Mouse (Mus musculus) retina, postnatal 7 days (tissue): Measurements from ENCODE around the gene Irf9.

Experiments used
- DNase-seq: peaks from one replicate; pipeline ENCODE4 v3.0.0-alpha.2; 2012; ENCODE audit warnings: low read depth, low spot score

Irf9 gene

GRCm38 (mm10) chr14:55603271-55603632 lies at the start of gene Irf9:
Gene Irf9 (plus strand): TSS chr14:55603571.
- DNase-seq: no peak

- no peak for DNase-seq
Measured at GRCm38 (mm10) chr14:55554635-55555034, 48.7 kb upstream of the Irf9 start.

GRCm38 (mm10) chr14:55555788-55556187 lies 47.6 kb upstream of the Irf9 start:
- DNase-seq: no peak

GRCm38 (mm10) chr14:55557003-55557402 lies 46.4 kb upstream of the Irf9 start:
- DNase-seq: peak; percentile 51

GRCm38 (mm10) chr14:55557587-55557986 lies 45.8 kb upstream of the Irf9 start:
- DNase-seq: no peak

- DNase-seq: no peak
Measured at GRCm38 (mm10) chr14:55558740-55559448, 44.5 kb upstream of the Irf9 start.

GRCm38 (mm10) chr14:55559799-55560201 lies 43.6 kb upstream of the Irf9 start, which contains the start of gene Dcaf11:
Gene Dcaf11 (plus strand): TSS chr14:55560006.
- DNase-seq: peak; percentile 92

- peak; percentile 98 for DNase-seq
Measured at GRCm38 (mm10) chr14:55560202-55561073, 42.9 kb upstream of the Irf9 start, which contains the start of gene A730061H03Rik. Gene A730061H03Rik (minus strand): TSS chr14:55560406.

- DNase-seq: no peak
Measured at GRCm38 (mm10) chr14:55561860-55562259, 41.5 kb upstream of the Irf9 start.

- no peak for DNase-seq
Measured at GRCm38 (mm10) chr14:55563249-55563648, 40.1 kb upstream of the Irf9 start.

GRCm38 (mm10) chr14:55565748-55566147 lies 37.6 kb upstream of the Irf9 start:
- no peak for DNase-seq

GRCm38 (mm10) chr14:55567496-55567895 lies 35.9 kb upstream of the Irf9 start:
- no peak for DNase-seq

- DNase-seq: no peak
Measured at GRCm38 (mm10) chr14:55570588-55570987, 32.8 kb upstream of the Irf9 start.

- DNase-seq: no peak
Measured at GRCm38 (mm10) chr14:55571760-55572159, 31.6 kb upstream of the Irf9 start.

GRCm38 (mm10) chr14:55575302-55575701 lies 28.1 kb upstream of the Irf9 start, which contains the start of gene Fitm1:
Gene Fitm1 (plus strand): TSS chr14:55575617.
- DNase-seq: no peak

- DNase-seq: no peak
Measured at GRCm38 (mm10) chr14:55575711-55576110, 27.7 kb upstream of the Irf9 start.

GRCm38 (mm10) chr14:55576376-55576775 lies 27.0 kb upstream of the Irf9 start:
- DNase-seq: no peak

GRCm38 (mm10) chr14:55577871-55578667 lies 25.3 kb upstream of the Irf9 start, which contains the start of gene Psme1:
Gene Psme1 (plus strand): TSS chr14:55578123.
- DNase-seq: peak; percentile 32

GRCm38 (mm10) chr14:55578668-55579269 lies 24.6 kb upstream of the Irf9 start:
- DNase-seq: no peak

- no peak for DNase-seq
Measured at GRCm38 (mm10) chr14:55579511-55580496, 23.6 kb upstream of the Irf9 start.
